Mouse (Mus musculus) cerebellum, adult 8-10 months (tissue): ENCODE results near the gene Lrrc74b.
"Not testable (repeated sequence)": the region's sequence is repeated elsewhere in the genome, so short reads cannot be mapped to it uniquely, and the experiment has no call there.

Source experiments
- DNase-seq: peaks from one replicate; pipeline ENCODE4 v3.0.0; 2022

Gene Lrrc74b

GRCm38 (mm10) chr16:17542632-17543031, 18.4 kb downstream of the Lrrc74b start:
- no peak for DNase-seq

- no peak for DNase-seq
Measured at GRCm38 (mm10) chr16:17536584-17536983, 24.5 kb downstream of the Lrrc74b start.

GRCm38 (mm10) chr16:17532676-17533329, 28.2 kb downstream of the Lrrc74b start:
- DNase-seq = no peak

GRCm38 (mm10) chr16:17532271-17532670, 28.8 kb downstream of the Lrrc74b start:
- peak; percentile 35 for DNase-seq

- peak; percentile 94 for DNase-seq
Measured at GRCm38 (mm10) chr16:17530640-17531288, 30.3 kb downstream of the Lrrc74b start, which contains the start of gene Thap7. Gene Thap7, minus strand, starts transcription at chr16:17531136.

- peak; percentile 52 for DNase-seq
Measured at GRCm38 (mm10) chr16:17529981-17530586, 31.0 kb downstream of the Lrrc74b start.

- no peak for DNase-seq
Measured at GRCm38 (mm10) chr16:17528276-17528675, 32.8 kb downstream of the Lrrc74b start.

- no peak for DNase-seq
Measured at GRCm38 (mm10) chr16:17527606-17528005, 33.4 kb downstream of the Lrrc74b start.

GRCm38 (mm10) chr16:17526223-17526622, 34.8 kb downstream of the Lrrc74b start:
- no peak for DNase-seq

GRCm38 (mm10) chr16:17525524-17525923, 35.5 kb downstream of the Lrrc74b start:
- DNase-seq = no peak

GRCm38 (mm10) chr16:17524156-17524555, 36.9 kb downstream of the Lrrc74b start:
- no peak for DNase-seq

- DNase-seq = no peak
Measured at GRCm38 (mm10) chr16:17518910-17519309, 42.1 kb downstream of the Lrrc74b start.

GRCm38 (mm10) chr16:17511431-17511830, 49.6 kb downstream of the Lrrc74b start:
- DNase-seq = no peak

GRCm38 (mm10) chr16:17510686-17511085, 50.4 kb downstream of the Lrrc74b start:
- DNase-seq = no peak

- DNase-seq = no peak
Measured at GRCm38 (mm10) chr16:17510143-17510542, 50.9 kb downstream of the Lrrc74b start.

- DNase-seq = no peak
Measured at GRCm38 (mm10) chr16:17509240-17509597, 51.8 kb downstream of the Lrrc74b start.

- peak; percentile 89 for DNase-seq
Measured at GRCm38 (mm10) chr16:17508546-17509239, 52.4 kb downstream of the Lrrc74b start, which contains the start of gene Lztr1. Gene Lztr1, plus strand, starts transcription at chr16:17508688.

- not testable (repeated sequence) for DNase-seq
Measured at GRCm38 (mm10) chr16:17508031-17508430, 53.0 kb downstream of the Lrrc74b start.

GRCm38 (mm10) chr16:17507018-17507552, 54.0 kb downstream of the Lrrc74b start:
- DNase-seq = no peak

GRCm38 (mm10) chr16:17502681-17503080, 58.4 kb downstream of the Lrrc74b start:
- DNase-seq = no peak

- DNase-seq = no peak
Measured at GRCm38 (mm10) chr16:17499249-17499883, 61.7 kb downstream of the Lrrc74b start.

GRCm38 (mm10) chr16:17496499-17497305, 64.3 kb downstream of the Lrrc74b start:
- DNase-seq = peak; percentile 76
